8 mouse cellular contexts compared by ENCODE assay signal in genomic region chr19:44692396-44692795, GRCm38 (mm10).
A peak's percentile ranks its signal among the peaks of the same experiment; 100 is the strongest.
DNase-seq lines count a peak whose midpoint lies in the region; ATAC-seq and TF ChIP-seq lines count a peak whose summit lies in the region.

No protein-coding gene starts in this region.

- under 1% methylated on average over 17 of the region's 17 CpGs for WGBS in forebrain, embryonic 10.5 days
- WGBS in hindbrain, embryonic 11.5 days: under 1% methylated on average over 17 of the region's 17 CpGs
- under 1% methylated on average over 17 of the region's 17 CpGs for WGBS in limb, embryonic 12.5 days
- 1% methylated on average over 17 of the region's 17 CpGs for WGBS in midbrain, embryonic 16.5 days
- 5% methylated on average over 17 of the region's 17 CpGs for WGBS in cerebellum, adult 2 months

- H3K36me3 ChIP-seq in forebrain, embryonic 10.5 days (replicated peaks): no peaks in the 10 kb centered on the region
- H3K36me3 ChIP-seq in hindbrain, embryonic 11.5 days (ENCODE audit: control insufficient read depth, insufficient read depth, low read length): no peaks in the 10 kb centered on the region
- no peaks in the 10 kb centered on the region for H3K36me3 ChIP-seq in limb, embryonic 12.5 days
- H3K36me3 ChIP-seq in midbrain, embryonic 16.5 days (ENCODE audit: control insufficient read depth, insufficient read depth, low read length): no peaks in the 10 kb centered on the region

- peak overlapping the region; percentile 42 for H3K4me3 ChIP-seq in forebrain, embryonic 10.5 days
- 0 out of 2 replicates have a peak overlapping the region, but pooled peaks have one; percentile 8 for H3K4me3 ChIP-seq in hindbrain, embryonic 11.5 days (ENCODE audit: low read depth, low read length)
- peak overlapping the region; percentile 20 for H3K4me3 ChIP-seq in limb, embryonic 12.5 days (replicated peaks)
- H3K4me3 ChIP-seq in midbrain, embryonic 16.5 days (ENCODE audit: low read depth, low read length): peak overlapping the region; percentile 21; the same call in 1 of the 2 replicates
- no peak overlapping the region for H3K4me3 ChIP-seq in cerebellum, adult 2 months (replicated peaks; ENCODE audit: insufficient read depth, low read depth, low read length)

- peaks cover 32% of the 10 kb centered on the region for H3K4me1 ChIP-seq in forebrain, embryonic 10.5 days
- peaks cover 11% of the 10 kb centered on the region for H3K4me1 ChIP-seq in hindbrain, embryonic 11.5 days (replicated peaks; ENCODE audit: control insufficient read depth, insufficient read depth, low read length)
- H3K4me1 ChIP-seq in limb, embryonic 12.5 days (replicated peaks): peaks cover 6% of the 10 kb centered on the region; the same call in 1 of the 2 replicates
- peaks cover 11% of the 10 kb centered on the region for H3K4me1 ChIP-seq in midbrain, embryonic 16.5 days (ENCODE audit: control insufficient read depth, insufficient read depth, low read length)
- no peaks in the 10 kb centered on the region for H3K4me1 ChIP-seq in cerebellum, adult 2 months (ENCODE audit: control insufficient read depth, insufficient read depth, low read length)

- peaks cover 100% of the 10 kb centered on the region for H3K27me3 ChIP-seq in forebrain, embryonic 10.5 days (ENCODE audit: poor library complexity, severe bottlenecking)
- peaks cover 28% of the 10 kb centered on the region for H3K27me3 ChIP-seq in hindbrain, embryonic 11.5 days (ENCODE audit: control insufficient read depth, insufficient read depth, low read length)
- peaks cover 94% of the 10 kb centered on the region for H3K27me3 ChIP-seq in limb, embryonic 12.5 days
- peaks cover 34% of the 10 kb centered on the region for H3K27me3 ChIP-seq in midbrain, embryonic 16.5 days (ENCODE audit: control insufficient read depth, insufficient read depth, low read depth, low read length)
- no peaks in the 10 kb centered on the region; the same call in 1 of the 2 replicates for H3K27me3 ChIP-seq in cerebellum, adult 2 months (ENCODE audit: control insufficient read depth, insufficient read depth, low read length)

- H3K4me2 ChIP-seq in hindbrain, embryonic 11.5 days (replicated peaks; ENCODE audit: low read depth, low read length): peak overlapping the region; percentile 38
- peak overlapping the region; percentile 51 for H3K4me2 ChIP-seq in limb, embryonic 12.5 days
- H3K4me2 ChIP-seq in midbrain, embryonic 16.5 days (ENCODE audit: low read length): peak overlapping the region; percentile 49

- H3K9me3 ChIP-seq in forebrain, embryonic 10.5 days: no peaks in the 10 kb centered on the region
- H3K9me3 ChIP-seq in hindbrain, embryonic 11.5 days (ENCODE audit: control insufficient read depth, low read length): no peaks in the 10 kb centered on the region
- H3K9me3 ChIP-seq in limb, embryonic 12.5 days: no peaks in the 10 kb centered on the region
- H3K9me3 ChIP-seq in midbrain, embryonic 16.5 days (replicated peaks; ENCODE audit: control insufficient read depth, low read length, poor library complexity, severe bottlenecking): no peaks in the 10 kb centered on the region

- H3K9ac ChIP-seq in hindbrain, embryonic 11.5 days (ENCODE audit: low read depth, low read length): no peak overlapping the region
- H3K9ac ChIP-seq in limb, embryonic 12.5 days (replicated peaks): no peak overlapping the region
- peak overlapping the region; percentile 32; the same call in 1 of the 2 replicates for H3K9ac ChIP-seq in midbrain, embryonic 16.5 days (ENCODE audit: low read depth, low read length)

- no peak overlapping the region for H3K27ac ChIP-seq in forebrain, embryonic 10.5 days
- peak overlapping the region; percentile 51; the same call in 1 of the 2 replicates for H3K27ac ChIP-seq in hindbrain, embryonic 11.5 days (ENCODE audit: low read depth, low read length)
- no peak overlapping the region for H3K27ac ChIP-seq in limb, embryonic 12.5 days
- no peak overlapping the region for H3K27ac ChIP-seq in midbrain, embryonic 16.5 days (ENCODE audit: low read length)
- no peak overlapping the region for H3K27ac ChIP-seq in cerebellum, adult 2 months (ENCODE audit: insufficient read depth, low read length)

- peak; percentile 12 for DNase-seq in A20 (ENCODE audit: low read depth, low spot score)
- DNase-seq in R1 (ENCODE audit: low read depth, low spot score): peak; percentile 89
- peak; percentile 69 for DNase-seq in forebrain, embryonic 10.5 days (ENCODE audit: extremely low spot score, low spot score)
- DNase-seq in hindbrain, embryonic 11.5 days (ENCODE audit: low spot score): peak; percentile 77
- peak; percentile 50 for DNase-seq in yolk sac, embryonic 10.5 days (ENCODE audit: low spot score)
- no peak for DNase-seq in cerebellum, adult 2 months

- no peak for ATAC-seq in hindbrain, embryonic 11.5 days (ENCODE audit: low FRiP score)
- ATAC-seq in limb, embryonic 12.5 days (ENCODE audit: insufficient number of reproducible peaks, insufficient read depth, low FRiP score, low TSS enrichment, low read depth): no peak
- ATAC-seq in midbrain, embryonic 16.5 days: no peak

- TF ChIP-seq POLR2A in cerebellum, adult 2 months (IDR thresholded peaks at IDR 0.05; ENCODE audit: borderline replicate concordance, insufficient read depth, low read length): no peak

- TF ChIP-seq CTCF in cerebellum, adult 2 months (IDR thresholded peaks at IDR 0.05; ENCODE audit: borderline replicate concordance, insufficient read depth, low read depth, low read length): no peak

Comparison
In these comparisons a context has a peak if more than half of its experiments do, and no peak if none do; other contexts are left out.
1. DNase-seq: peak in A20 (single experiment), R1 (single experiment), forebrain, embryonic 10.5 days (single experiment), hindbrain, embryonic 11.5 days (single experiment) and yolk sac, embryonic 10.5 days (single experiment); none in cerebellum, adult 2 months (0 of 2).
2. Peak in every context shown above with its lines, with median percentiles within 50 percentile points of each other: H3K4me2 ChIP-seq.